Mouse (Mus musculus): ENCODE data around the gene Krt81. TPM values are rescaled to one million over a fixed set of nuclear protein-coding genes. Genes with fewer than 3 reads are reported as not detected.

Krt81 gene
- polyA plus RNA-seq, 1 experiment from 2014 or later = not detected

Other genes with a start within 250 kb of the Krt81 start
- gene Grasp, start 239.6 kb downstream of the Krt81 start, polyA plus RNA-seq (2015; fragmentation: Nextera tagmentation; extraction: Ambion mirVana) = 0.36 and 0.54 TPM in 2 replicates
- gene Nr4a1, start 209.5 kb downstream of the Krt81 start, polyA plus RNA-seq (2015; fragmentation: Nextera tagmentation; extraction: Ambion mirVana) = 0.67 and 0.69 TPM in 2 replicates
- 25.0 and 26.1 TPM in 2 replicates for gene Atg101, start 179.5 kb downstream of the Krt81 start, polyA plus RNA-seq (2015; fragmentation: Nextera tagmentation; extraction: Ambion mirVana)
- 0.72 and 0.81 TPM in 2 replicates for gene 6030408B16Rik, start 170.5 kb downstream of the Krt81 start, polyA plus RNA-seq (2015; fragmentation: Nextera tagmentation; extraction: Ambion mirVana)
- gene Krt80, start 93.6 kb downstream of the Krt81 start, polyA plus RNA-seq (2015; fragmentation: Nextera tagmentation; extraction: Ambion mirVana) = 0.32 and 0.52 TPM in 2 replicates
- gene Krt7, start 52.7 kb downstream of the Krt81 start, polyA plus RNA-seq (2015; fragmentation: Nextera tagmentation; extraction: Ambion mirVana) = 2.4 and 3.4 TPM in 2 replicates
- gene Krt87, start 24.9 kb downstream of the Krt81 start, polyA plus RNA-seq (2015; fragmentation: Nextera tagmentation; extraction: Ambion mirVana) = not detected in 2 replicates
- gene Krt88, start 16.0 kb downstream of the Krt81 start, polyA plus RNA-seq (2015; fragmentation: Nextera tagmentation; extraction: Ambion mirVana) = not detected in 2 replicates
- not detected in 2 replicates for gene Krt86, start 9.7 kb upstream of the Krt81 start, polyA plus RNA-seq (2015; fragmentation: Nextera tagmentation; extraction: Ambion mirVana)
- gene Krt83, start 27.8 kb upstream of the Krt81 start, polyA plus RNA-seq (2015; fragmentation: Nextera tagmentation; extraction: Ambion mirVana) = 0.26 and 0.57 TPM in 2 replicates
- not detected in 2 replicates for gene Gm49425, start 53.5 kb upstream of the Krt81 start, polyA plus RNA-seq (2015; fragmentation: Nextera tagmentation; extraction: Ambion mirVana)
- gene Krt84, start 69.1 kb upstream of the Krt81 start, polyA plus RNA-seq (2015; fragmentation: Nextera tagmentation; extraction: Ambion mirVana) = not detected in 2 replicates
- not detected in 2 replicates for gene Krt82, start 86.9 kb upstream of the Krt81 start, polyA plus RNA-seq (2015; fragmentation: Nextera tagmentation; extraction: Ambion mirVana)
- gene Krt90, start 99.2 kb upstream of the Krt81 start, polyA plus RNA-seq (2015; fragmentation: Nextera tagmentation; extraction: Ambion mirVana) = not detected in 2 replicates
- gene Krt75, start 110.2 kb upstream of the Krt81 start, polyA plus RNA-seq (2015; fragmentation: Nextera tagmentation; extraction: Ambion mirVana) = not detected in 2 replicates
- gene Gm5414, start 164.4 kb upstream of the Krt81 start, polyA plus RNA-seq (2015; fragmentation: Nextera tagmentation; extraction: Ambion mirVana) = not detected in 2 replicates
- not detected in 2 replicates for gene Gm5478, start 183.6 kb upstream of the Krt81 start, polyA plus RNA-seq (2015; fragmentation: Nextera tagmentation; extraction: Ambion mirVana)
- gene Krt6b, start 216.5 kb upstream of the Krt81 start, polyA plus RNA-seq (2015; fragmentation: Nextera tagmentation; extraction: Ambion mirVana) = not detected in 2 replicates
- not detected in 2 replicates for gene Krt6a, start 230.6 kb upstream of the Krt81 start, polyA plus RNA-seq (2015; fragmentation: Nextera tagmentation; extraction: Ambion mirVana)
- gene Krt5, start 249.1 kb upstream of the Krt81 start, polyA plus RNA-seq (2015; fragmentation: Nextera tagmentation; extraction: Ambion mirVana) = 0.04 and 0.05 TPM in 2 replicates

Measured in liver, embryonic 16.5 days (tissue).